Mouse (Mus musculus) spleen, postnatal 10 days (tissue): ENCODE results near the gene Zfand6.
A peak's percentile ranks its signal among the peaks of the same experiment; 100 is the strongest.

Experiments
- DNase-seq, 2 experiments: peaks; one replicate each; pipeline ENCODE4 v3.0.0; 2021 to 2022; ENCODE audit warnings: low spot score in 2 of 2

Zfand6 gene

DNA sequence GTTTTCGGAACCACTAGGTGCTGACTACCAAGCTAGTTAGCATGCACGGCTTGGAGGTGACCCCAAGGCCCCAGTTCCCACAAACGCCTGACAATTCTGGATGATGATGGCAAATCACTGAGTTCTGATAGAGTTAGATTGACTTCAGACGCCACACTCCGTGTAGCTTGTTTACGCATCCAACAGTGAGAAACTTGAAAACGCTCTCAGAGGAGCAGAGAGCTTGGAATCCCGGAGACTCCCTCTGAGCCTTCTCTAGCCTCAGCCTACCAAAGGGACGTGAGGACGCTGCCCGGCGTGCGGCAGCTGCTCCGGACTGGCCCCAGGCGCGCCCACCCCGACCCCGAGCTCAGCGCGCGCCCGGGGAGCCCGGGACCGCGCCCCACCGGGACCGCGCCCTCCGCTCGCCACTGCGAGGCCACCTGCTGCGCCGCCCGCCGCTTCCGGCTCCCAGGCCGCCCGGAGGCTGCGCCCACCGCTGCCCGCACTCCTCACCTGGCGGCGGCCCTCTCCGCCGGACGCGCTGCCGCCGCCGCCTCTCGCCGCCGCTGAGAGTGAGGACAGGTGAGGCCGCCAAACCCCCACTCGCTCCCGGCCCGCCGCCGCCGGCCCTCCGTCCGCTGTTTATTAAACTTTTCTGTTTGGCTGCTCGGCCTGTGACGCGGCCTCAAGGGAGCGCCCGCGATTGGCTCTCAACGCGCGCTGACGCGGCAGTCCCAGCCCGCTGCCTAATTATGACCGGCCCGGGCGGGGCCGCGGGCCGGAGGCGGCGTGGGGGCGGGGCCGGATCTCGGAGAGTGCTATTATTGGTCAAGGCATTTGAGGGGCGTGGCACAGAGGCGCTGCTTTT is at the start of gene Zfand6:
Zfand6 (minus strand) TSS at position 709 of the 850 bp plus-strand sequence.
- DNase-seq = peak; percentile 98 to 100

DNA sequence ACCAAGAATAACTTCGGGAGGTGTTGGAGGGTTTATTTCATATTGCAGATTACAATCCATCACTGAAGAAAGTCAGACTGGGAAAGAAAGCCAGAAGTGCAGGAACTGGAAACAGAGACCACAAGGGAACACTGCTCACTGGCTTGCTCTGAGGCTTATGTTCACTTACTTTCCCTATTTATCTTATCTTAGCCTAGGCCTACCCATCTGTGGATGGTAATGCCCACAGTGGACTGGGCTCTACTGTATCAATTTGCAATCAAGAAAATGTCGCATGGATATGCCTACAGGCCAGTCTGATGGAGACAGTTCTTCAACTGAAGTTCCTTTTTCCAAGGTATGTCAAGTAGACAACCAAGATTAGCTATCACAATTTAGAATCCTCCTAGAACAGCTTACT is 47.0 kb upstream of the Zfand6 start:
- DNase-seq = no peak

DNA sequence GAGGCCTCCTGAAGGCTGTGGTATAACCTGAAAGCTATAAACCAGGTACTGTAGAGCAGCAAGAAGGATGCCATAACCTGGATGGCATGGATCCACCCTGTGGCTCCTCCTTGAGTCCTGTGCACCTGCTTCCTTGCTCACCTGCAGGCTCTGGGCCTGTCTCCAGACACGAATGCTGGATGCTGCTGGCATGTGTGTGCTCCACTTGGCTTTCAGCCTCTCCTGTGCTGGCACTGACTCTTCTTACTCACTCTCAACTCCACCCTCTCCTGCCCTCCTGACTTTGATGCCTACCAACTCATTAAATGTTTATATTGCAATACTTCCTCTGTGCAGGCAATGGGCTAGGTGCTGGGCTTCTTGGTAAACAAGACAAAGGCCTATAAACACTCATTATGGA is 43.3 kb upstream of the Zfand6 start:
- no peak for DNase-seq

GRCm38 (mm10) chr7:84732052-84732451 is 42.3 kb upstream of the Zfand6 start:
- DNase-seq = no peak

GRCm38 (mm10) chr7:84731076-84731475 is 41.3 kb upstream of the Zfand6 start:
- DNase-seq = no peak

DNA sequence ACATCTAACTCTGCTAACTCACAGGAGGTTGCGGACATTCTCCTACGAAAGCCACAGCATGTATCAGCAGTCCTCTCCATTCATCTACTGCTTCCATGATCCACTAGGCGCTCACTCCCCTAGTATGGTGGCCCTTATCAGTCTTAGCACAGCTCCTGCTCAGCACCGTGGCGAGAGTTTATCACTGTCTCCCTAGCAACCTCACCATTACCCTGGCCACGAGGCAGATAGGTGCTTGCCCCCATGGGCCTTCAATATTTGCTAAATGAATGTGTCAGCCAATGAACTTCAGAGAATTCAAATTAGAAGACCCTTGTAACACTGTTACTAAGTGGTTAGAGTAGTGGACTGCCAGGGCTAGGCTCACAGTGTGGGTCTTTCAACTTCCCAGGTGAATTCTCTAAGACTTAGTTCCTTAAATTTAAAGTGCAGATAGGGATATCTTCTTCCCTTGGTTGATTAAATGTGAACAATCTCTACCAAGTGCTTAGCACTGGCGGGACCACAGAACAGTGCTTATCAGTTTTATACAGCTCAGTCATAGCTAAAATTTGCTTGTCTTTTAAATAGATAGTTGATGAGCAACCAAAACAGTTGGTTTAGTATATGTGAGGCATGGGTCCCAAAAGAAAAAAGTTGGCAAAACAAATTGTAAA is 33.2 kb upstream of the Zfand6 start:
- peak; percentile 44 to 69 for DNase-seq

- DNase-seq = no peak
These were observed 20.7 kb upstream of the Zfand6 start for GRCm38 (mm10) chr7:84710287-84710958.

DNA sequence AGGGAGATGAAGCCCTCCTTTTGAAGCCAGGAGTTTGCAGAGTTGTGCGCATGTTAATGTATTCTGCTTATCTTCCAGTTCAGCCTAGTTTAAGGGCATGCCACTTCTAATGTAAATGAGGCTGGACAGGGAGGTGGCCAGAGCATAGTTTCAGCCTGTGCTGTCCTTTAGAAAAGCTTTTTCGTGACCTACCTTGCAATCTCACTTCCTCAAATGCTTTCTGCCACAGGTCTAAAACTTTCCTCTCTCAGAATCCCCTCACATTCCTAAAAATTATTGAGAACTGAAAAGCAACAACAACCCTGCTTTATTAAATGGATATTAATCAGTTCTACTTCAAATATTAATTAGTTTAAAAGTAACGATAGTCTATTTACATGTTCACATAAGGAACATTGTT is 17.1 kb upstream of the Zfand6 start:
- no peak for DNase-seq

DNA sequence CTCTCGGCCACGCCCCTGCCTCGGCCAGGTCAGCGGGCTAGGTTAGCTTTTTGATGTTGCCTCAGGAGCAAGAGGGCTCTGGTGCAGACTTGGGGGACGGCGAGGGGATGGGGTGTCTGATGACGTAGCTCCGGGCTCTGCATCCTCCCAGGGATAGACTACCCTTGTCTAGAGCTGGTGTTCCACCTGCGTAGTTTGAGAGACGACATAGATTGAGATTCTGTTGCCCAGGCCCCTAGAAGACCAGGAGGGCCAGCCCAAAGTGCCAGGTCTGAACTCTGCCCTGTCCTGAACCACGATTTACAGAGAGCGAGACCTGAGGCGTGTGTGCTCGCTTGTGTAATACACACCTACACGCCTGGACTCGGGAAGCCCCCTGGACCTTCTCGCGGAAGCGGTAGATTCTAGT is 346 bp upstream of the Zfand6 start:
- no peak for DNase-seq

- DNase-seq = peak in 1 of 2 experiments; percentile 34
These were observed 1.8 kb downstream of the Zfand6 start for GRCm38 (mm10) chr7:84687653-84688580.

DNA sequence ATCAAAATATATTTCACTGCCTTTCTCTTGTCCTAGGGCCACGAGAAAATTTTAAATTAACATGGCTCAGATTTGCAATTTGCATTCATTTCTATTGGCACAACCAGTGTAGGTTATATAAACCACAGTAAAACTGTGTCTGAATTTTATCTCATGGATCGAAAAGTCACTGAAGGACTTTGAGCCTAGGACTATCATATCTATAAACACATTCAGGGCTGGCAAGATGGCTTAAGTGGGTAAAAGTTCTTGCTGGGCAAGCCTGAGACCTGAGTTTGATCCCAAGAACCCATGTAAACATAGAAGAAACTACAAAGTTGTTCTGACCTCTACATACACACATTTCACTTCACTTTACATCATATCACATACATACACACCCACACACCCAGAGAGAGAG is 3.4 kb downstream of the Zfand6 start:
- DNase-seq = no peak

- DNase-seq = no peak
These were observed 5.1 kb downstream of the Zfand6 start for GRCm38 (mm10) chr7:84684675-84685074.

DNA sequence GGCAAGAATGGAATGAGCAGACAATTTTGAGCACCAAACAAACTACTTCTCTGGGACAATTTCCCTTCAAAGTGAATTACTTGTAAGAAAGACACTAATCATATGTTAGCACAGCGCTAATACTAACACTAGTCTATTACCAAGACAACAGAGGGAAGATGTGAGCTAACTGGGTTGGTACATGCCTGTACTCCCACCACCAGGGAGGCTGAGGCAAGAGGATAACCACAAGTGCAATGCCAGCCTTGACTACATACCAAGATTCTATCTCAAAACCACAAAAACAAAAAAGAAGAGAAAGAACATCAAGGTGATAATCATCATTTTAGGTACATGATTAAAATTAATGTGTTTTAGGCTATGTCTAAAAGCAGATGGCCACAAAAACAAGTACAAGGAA is 8.2 kb downstream of the Zfand6 start:
- no peak for DNase-seq

- DNase-seq = no peak
These were observed 8.8 kb downstream of the Zfand6 start for GRCm38 (mm10) chr7:84680931-84681330.

DNA sequence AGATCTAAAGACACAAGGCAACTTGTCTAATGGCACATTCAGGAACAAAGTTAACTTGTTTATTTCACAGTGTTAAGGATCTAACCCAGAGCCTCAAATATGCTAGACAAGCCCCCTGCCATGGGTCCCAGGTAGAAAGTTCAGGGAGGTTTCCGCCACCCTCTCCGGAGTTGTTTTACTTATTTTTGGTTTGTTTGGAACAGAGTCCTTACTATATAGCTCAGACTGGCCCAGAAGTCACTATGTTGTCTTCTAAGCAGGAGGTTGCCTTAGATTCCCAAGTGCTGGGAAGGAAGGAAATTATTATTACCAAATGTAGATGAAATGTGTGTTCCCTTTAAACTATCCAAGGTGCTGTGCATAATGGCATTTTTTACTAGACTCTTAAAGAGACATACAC is 9.7 kb downstream of the Zfand6 start:
- DNase-seq = no peak

DNA sequence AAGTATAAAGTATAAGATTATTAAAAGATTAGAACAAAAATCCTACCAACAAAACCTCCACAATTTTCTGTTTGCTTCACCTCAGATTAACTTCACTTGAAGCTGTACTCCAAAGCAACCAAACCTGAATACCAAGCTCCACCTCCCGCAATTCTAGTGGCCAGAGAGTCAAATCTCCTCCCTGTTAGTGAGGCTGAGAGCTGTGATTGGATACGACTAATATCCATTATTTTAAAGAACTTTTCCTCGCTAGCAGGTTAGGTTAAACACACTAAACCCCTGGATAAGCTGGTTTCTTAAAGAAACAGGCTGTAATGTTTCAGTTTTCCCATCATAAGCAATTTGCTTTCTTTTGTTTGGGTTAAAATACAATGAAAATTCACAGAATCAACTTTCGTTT is 10.5 kb downstream of the Zfand6 start:
- DNase-seq = peak in 1 of 2 experiments; percentile 71

- DNase-seq = no peak
These were observed 16.7 kb downstream of the Zfand6 start for GRCm38 (mm10) chr7:84673103-84673502.

- no peak for DNase-seq
These were observed 20.1 kb downstream of the Zfand6 start for GRCm38 (mm10) chr7:84669554-84670152.

- no peak for DNase-seq
These were observed 21.8 kb downstream of the Zfand6 start for GRCm38 (mm10) chr7:84667946-84668345.

DNA sequence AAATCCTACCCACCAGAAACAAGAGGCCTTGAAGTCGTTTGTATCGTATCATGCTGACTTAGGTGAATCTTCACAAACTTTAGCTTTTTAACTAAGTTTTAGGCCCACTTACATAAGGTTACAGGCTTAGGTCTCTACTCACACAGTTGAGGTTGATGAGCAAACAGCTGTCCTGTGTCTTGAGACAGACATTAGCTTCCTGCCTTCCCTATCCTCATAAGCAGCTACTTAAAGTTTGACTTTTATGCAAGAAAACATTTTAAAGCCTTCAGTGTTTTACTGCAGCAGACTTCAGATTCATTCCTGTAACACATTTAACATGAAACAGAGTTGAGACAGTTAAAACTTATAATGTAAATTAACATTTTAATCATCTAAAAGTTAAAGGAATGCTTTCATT is 37.0 kb downstream of the Zfand6 start:
- DNase-seq = no peak

DNA sequence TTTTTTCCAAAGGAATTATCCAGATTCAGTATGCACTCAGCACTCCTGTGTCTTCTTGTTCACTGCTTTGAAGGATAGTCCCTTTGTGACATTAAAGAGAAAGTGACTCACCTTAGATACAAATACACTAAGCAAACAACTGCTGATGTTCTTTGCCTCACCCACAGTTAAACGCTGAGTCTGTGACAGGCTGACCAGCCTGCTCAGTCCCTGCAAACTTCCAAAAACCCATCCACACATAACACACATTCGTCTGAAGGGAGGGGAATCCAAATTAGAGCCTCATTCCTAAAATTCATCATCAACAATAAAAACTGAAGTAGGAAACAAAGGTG is 37.8 kb downstream of the Zfand6 start:
- DNase-seq = no peak
